Mouse (Mus musculus) liver, embryonic 13.5 days (tissue): Measurements from ENCODE around the gene Poldip2. TPM values are rescaled to one million over a fixed set of nuclear protein-coding genes. Genes with fewer than 3 reads are reported as not detected.

ENCODE experiments used
- ATAC-seq: fragments of 200-750 bp; cut with Nextera tagmentation; 2 replicates; pipeline ENCODE4 v1.8.0; 2017; ENCODE audit warnings: low read depth, mild to moderate bottlenecking, moderate number of reproducible peaks, moderate library complexity
- DNase-seq: peaks from one replicate; pipeline ENCODE4 v3.0.0; 2022
- H3K27ac ChIP-seq: fragments of 300-500 bp; sonication (generic); 2 replicates; pipeline ENCODE4 v1.5.1; 2015; ENCODE audit warnings: moderate library complexity, mild to moderate bottlenecking, inconsistent platforms
- H3K27me3 ChIP-seq: fragments of 300-500 bp; sonication (generic); 2 replicates; pipeline ENCODE4 v1.6.1; 2015; ENCODE audit warnings: mild to moderate bottlenecking, inconsistent platforms
- H3K36me3 ChIP-seq: fragments of 300-500 bp; sonication (generic); 2 replicates; pipeline ENCODE4 v1.6.1; 2015; ENCODE audit warnings: mild to moderate bottlenecking, inconsistent platforms
- H3K4me1 ChIP-seq: fragments of 300-500 bp; sonication (generic); replicated peaks from 2 replicates; pipeline ENCODE4 v1.6.1; 2015; ENCODE audit warnings: inconsistent platforms
- H3K4me2 ChIP-seq: fragments of 300-500 bp; sonication (generic); 2 replicates; pipeline ENCODE4 v1.6.1; 2015; ENCODE audit warnings: inconsistent platforms, mild to moderate bottlenecking, moderate library complexity
- H3K4me3 ChIP-seq: fragments of 300-500 bp; sonication (generic); replicated peaks from 2 replicates; pipeline ENCODE4 v1.5.1; 2015; ENCODE audit warnings: mild to moderate bottlenecking, inconsistent platforms
- H3K9ac ChIP-seq: fragments of 300-500 bp; sonication (generic); 2 replicates; pipeline ENCODE4 v1.6.1; 2015; ENCODE audit warnings: mild to moderate bottlenecking, inconsistent platforms
- H3K9me3 ChIP-seq: fragments of 300-500 bp; sonication (generic); replicated peaks from 2 replicates; pipeline ENCODE4 v1.6.1; 2016; ENCODE audit warnings: inconsistent platforms
- WGBS: fragments of 180-500 bp; shearing (Covaris S2); methylation state at CpG from one replicate; pipeline ENCODE4 v1.1.7; 2015; ENCODE audit not compliant: insufficient replicate concordance; 5-methylcytosine and 5-hydroxymethylcytosine counted together
- polyA plus RNA-seq: library from polyadenylated mRNA; unstranded; fragments of >200 nt; fragmentation: Nextera tagmentation; extraction: Ambion mirVana; gene quantifications from 2 replicates; pipeline ENCODE4 v1.2.1, GENCODE M21; 2015

The Poldip2 gene
- polyA plus RNA-seq, 1 experiment from 2014 or later, result 78.1 TPM

- no peak for DNase-seq
- no peak within 1 kb of the TSS for H3K27ac ChIP-seq
- no peak within 1 kb of the TSS for H3K9ac ChIP-seq
- H3K36me3 ChIP-seq, result peaks cover 25% of the 10 kb centered on the region
- no peaks in the 10 kb centered on the region for H3K9me3 ChIP-seq
- no peak within 1 kb of the TSS for H3K4me2 ChIP-seq
- no peak within 1 kb of the TSS for H3K4me3 ChIP-seq
- H3K4me1 ChIP-seq, result peaks cover 13% of the 10 kb centered on the region
- peaks cover 41% of the 10 kb centered on the region for H3K27me3 ChIP-seq
- WGBS, result 63% methylated on average over 7 of the region's 7 CpGs
- no peak for ATAC-seq
Observed at GRCm38 (mm10) chr11:78502909-78503650, 8.9 kb upstream of the Poldip2 start, which contains the start of gene Sebox. Sebox (plus strand) TSS chr11:78503447.

- DNase-seq (no peak), ATAC-seq (no peak)
- H3K4me2 ChIP-seq, result no peak overlapping the region
- no peak overlapping the region for H3K9ac ChIP-seq
- H3K27me3 ChIP-seq, result peaks cover 18% of the 10 kb centered on the region
- no peaks in the 10 kb centered on the region for H3K9me3 ChIP-seq
- no peak overlapping the region for H3K4me3 ChIP-seq
- no peak overlapping the region for H3K27ac ChIP-seq
- 69% methylated on average over 3 of the region's 3 CpGs for WGBS
- H3K36me3 ChIP-seq, result peaks cover 45% of the 10 kb centered on the region
- H3K4me1 ChIP-seq, result peaks cover 9% of the 10 kb centered on the region
Observed at GRCm38 (mm10) chr11:78505430-78505829, 6.6 kb upstream of the Poldip2 start.

- WGBS, result 68% methylated on average over 5 of the region's 5 CpGs
- DNase-seq, result no peak
- H3K27me3 ChIP-seq, result no peaks in the 10 kb centered on the region
- peaks cover 48% of the 10 kb centered on the region for H3K36me3 ChIP-seq
- H3K9me3 ChIP-seq, result no peaks in the 10 kb centered on the region
- H3K27ac ChIP-seq, result no peak overlapping the region
- no peak overlapping the region for H3K9ac ChIP-seq
- H3K4me2 ChIP-seq, result no peak overlapping the region
- H3K4me3 ChIP-seq, result no peak overlapping the region
- H3K4me1 ChIP-seq, result peaks cover 30% of the 10 kb centered on the region
- ATAC-seq, result no peak
Observed at GRCm38 (mm10) chr11:78509148-78509547, 2.8 kb upstream of the Poldip2 start.

GRCm38 (mm10) chr11:78513106-78513790 is 1.3 kb downstream of the Poldip2 start:
- no peaks in the 10 kb centered on the region for H3K27me3 ChIP-seq
- H3K9me3 ChIP-seq, result no peaks in the 10 kb centered on the region
- 54% methylated on average over 3 of the region's 3 CpGs for WGBS
- no peak overlapping the region for H3K27ac ChIP-seq
- peaks cover 30% of the 10 kb centered on the region for H3K4me1 ChIP-seq
- DNase-seq, result no peak
- H3K9ac ChIP-seq, result peak overlapping the region; percentile 94
- ATAC-seq, result no peak
- peak overlapping the region; percentile 94 for H3K4me2 ChIP-seq
- peaks cover 58% of the 10 kb centered on the region for H3K36me3 ChIP-seq
- H3K4me3 ChIP-seq, result peak overlapping the region; percentile 86

GRCm38 (mm10) chr11:78515549-78516325 is 3.7 kb downstream of the Poldip2 start:
- Histone ChIP-seq H3K36me3 (peaks cover 64% of the 10 kb centered on the region), H3K4me1 (peaks cover 27% of the 10 kb centered on the region), H3K9ac (no peak overlapping the region), H3K4me3 (no peak overlapping the region), H3K4me2 (no peak overlapping the region), H3K9me3 (no peaks in the 10 kb centered on the region), H3K27me3 (no peaks in the 10 kb centered on the region), H3K27ac (no peak overlapping the region)
- ATAC-seq (no peak), DNase-seq (no peak)
- WGBS, result 44% methylated on average over 2 of the region's 2 CpGs

GRCm38 (mm10) chr11:78518931-78519330 is 6.9 kb downstream of the Poldip2 start:
- DNase-seq (no peak), ATAC-seq (no peak)
- Histone ChIP-seq H3K27me3 (no peaks in the 10 kb centered on the region), H3K4me2 (no peak overlapping the region), H3K9ac (no peak overlapping the region), H3K4me1 (peaks cover 1% of the 10 kb centered on the region; the same call in 1 of the 2 replicates), H3K9me3 (no peaks in the 10 kb centered on the region), H3K36me3 (peaks cover 95% of the 10 kb centered on the region), H3K4me3 (no peak overlapping the region), H3K27ac (no peak overlapping the region)
- 86% methylated on average over 10 of the region's 10 CpGs for WGBS

GRCm38 (mm10) chr11:78521880-78522279 is 9.9 kb downstream of the Poldip2 start:
- H3K4me3 ChIP-seq, result no peak overlapping the region
- peaks cover 87% of the 10 kb centered on the region for H3K36me3 ChIP-seq

GRCm38 (mm10) chr11:78522481-78522997 is 10.5 kb downstream of the Poldip2 start:
- ATAC-seq (no peak), DNase-seq (no peak)
- Histone ChIP-seq H3K36me3 (peaks cover 91% of the 10 kb centered on the region), H3K27me3 (no peaks in the 10 kb centered on the region), H3K4me3 (no peak overlapping the region), H3K9me3 (no peaks in the 10 kb centered on the region), H3K9ac (no peak overlapping the region), H3K27ac (no peak overlapping the region), H3K4me2 (no peak overlapping the region), H3K4me1 (no peaks in the 10 kb centered on the region)
- 69% methylated on average over 1 of the region's 1 CpGs for WGBS

More at GRCm38 (mm10) chr11:78521880-78522279, 9.9 kb downstream of the Poldip2 start:
- Histone ChIP-seq H3K9me3 (no peaks in the 10 kb centered on the region), H3K4me2 (no peak overlapping the region), H3K9ac (no peak overlapping the region), H3K4me1 (no peaks in the 10 kb centered on the region), H3K27me3 (no peaks in the 10 kb centered on the region), H3K27ac (no peak overlapping the region)
- no peak for DNase-seq
- WGBS, result 83% methylated on average over 3 of the region's 3 CpGs
- ATAC-seq, result no peak

- no peaks in the 10 kb centered on the region for H3K4me1 ChIP-seq
- 78% methylated on average over 9 of the region's 9 CpGs for WGBS
- no peak overlapping the region for H3K27ac ChIP-seq
- no peak overlapping the region for H3K9ac ChIP-seq
- H3K4me3 ChIP-seq, result no peak overlapping the region
- no peak overlapping the region for H3K4me2 ChIP-seq
- peaks cover 91% of the 10 kb centered on the region for H3K36me3 ChIP-seq
- DNase-seq, result no peak
- H3K27me3 ChIP-seq, result no peaks in the 10 kb centered on the region
- no peak for ATAC-seq
- no peaks in the 10 kb centered on the region for H3K9me3 ChIP-seq
Observed at GRCm38 (mm10) chr11:78523241-78523955, 11.4 kb downstream of the Poldip2 start.

- H3K9me3 ChIP-seq, result no peaks in the 10 kb centered on the region
- ATAC-seq, result no peak
- DNase-seq, result no peak
- no peak overlapping the region for H3K9ac ChIP-seq
- no peaks in the 10 kb centered on the region for H3K27me3 ChIP-seq
- no peak overlapping the region for H3K4me2 ChIP-seq
- no peak overlapping the region for H3K4me3 ChIP-seq
- no peaks in the 10 kb centered on the region for H3K4me1 ChIP-seq
- H3K36me3 ChIP-seq, result peaks cover 85% of the 10 kb centered on the region
- WGBS, result 76% methylated on average over 2 of the region's 2 CpGs
- H3K27ac ChIP-seq, result no peak overlapping the region
Observed at GRCm38 (mm10) chr11:78524838-78525237, 12.8 kb downstream of the Poldip2 start.
